Mouse (Mus musculus) macrophage (primary cell): ENCODE measurements around the gene Spc24. TPM values are rescaled to one million over a fixed set of nuclear protein-coding genes. Genes with fewer than 3 reads are reported as not detected.

Experiments
- H3K27ac ChIP-seq: fragments of 350-480 bp; formaldehyde crosslinking; 2 replicates; pipeline ENCODE4 v1.9.0; 2021
- H3K36me3 ChIP-seq: fragments of 350-480 bp; formaldehyde crosslinking; 2 replicates; pipeline ENCODE4 v1.9.0; 2021; ENCODE audit errors: inconsistent target
- H3K4me3 ChIP-seq: fragments of 350-480 bp; formaldehyde crosslinking; 2 replicates; pipeline ENCODE4 v1.9.0; 2021; ENCODE audit errors: inconsistent target
- H3K79me2 ChIP-seq: fragments of 350-480 bp; formaldehyde crosslinking; 2 replicates; pipeline ENCODE4 v1.9.0; 2021; ENCODE audit errors: inconsistent target
- WGBS: methylation state at CpG from one replicate; pipeline ENCODE4 v1.1.7; 2026; ENCODE audit warnings: inconsistent platforms; ENCODE audit not compliant: missing documents; 5-methylcytosine and 5-hydroxymethylcytosine counted together
- polyA plus RNA-seq: library from polyadenylated mRNA; stranded (reverse); fragments of 250-400 nt; gene quantifications from 3 replicates; pipeline ENCODE4 v1.2.4, GENCODE M21; 2018; ENCODE audit warnings: inconsistent platforms

Gene Spc24
- polyA plus RNA-seq, 1 experiment from 2014 or later = 3.0 TPM

- Histone ChIP-seq H3K4me3 (peak overlapping the region; percentile 91), H3K27ac (peak overlapping the region; percentile 99), H3K79me2 (peaks cover 68% of the 10 kb centered on the region), H3K36me3 (no peaks in the 10 kb centered on the region)
- 23% methylated on average over 22 of the region's 23 CpGs for WGBS
These were observed 34.6 kb downstream of the Spc24 start for GRCm38 (mm10) chr9:21725224-21726121.

GRCm38 (mm10) chr9:21724147-21724536, 36.0 kb downstream of the Spc24 start:
- Histone ChIP-seq H3K4me3 (peak overlapping the region; percentile 91), H3K36me3 (no peaks in the 10 kb centered on the region), H3K79me2 (peaks cover 55% of the 10 kb centered on the region), H3K27ac (peak overlapping the region; percentile 99)
- 1% methylated on average over 18 of the region's 18 CpGs for WGBS

- under 1% methylated on average over 47 of the region's 47 CpGs for WGBS
- peak within 1 kb of the TSS; percentile 99 for H3K27ac ChIP-seq
- peak within 1 kb of the TSS; percentile 91 for H3K4me3 ChIP-seq
- H3K36me3 ChIP-seq = no peaks in the 10 kb centered on the region
- peaks cover 49% of the 10 kb centered on the region for H3K79me2 ChIP-seq
These were observed 36.5 kb downstream of the Spc24 start, which contains the start of gene Ldlr for GRCm38 (mm10) chr9:21723377-21724146. Gene Ldlr, plus strand, starts transcription at chr9:21723483.

GRCm38 (mm10) chr9:21721036-21721435, 39.1 kb downstream of the Spc24 start:
- H3K79me2 ChIP-seq = peaks cover 24% of the 10 kb centered on the region
- H3K4me3 ChIP-seq = no peak overlapping the region
- 95% methylated on average over 2 of the region's 2 CpGs for WGBS
- H3K36me3 ChIP-seq = no peaks in the 10 kb centered on the region
- no peak overlapping the region for H3K27ac ChIP-seq

- WGBS = 76% methylated on average over 2 of the region's 2 CpGs
- Histone ChIP-seq H3K27ac (no peak overlapping the region), H3K4me3 (no peak overlapping the region), H3K79me2 (no peaks in the 10 kb centered on the region; the same call in 1 of the 2 replicates), H3K36me3 (no peaks in the 10 kb centered on the region)
These were observed 43.1 kb downstream of the Spc24 start for GRCm38 (mm10) chr9:21717015-21717414.

- Histone ChIP-seq H3K4me3 (peak overlapping the region; percentile 13; the same call in 1 of the 2 replicates), H3K36me3 (no peaks in the 10 kb centered on the region), H3K27ac (peak overlapping the region; percentile 78), H3K79me2 (no peaks in the 10 kb centered on the region; the same call in 1 of the 2 replicates)
- WGBS = 3% methylated on average over 4 of the region's 4 CpGs
These were observed 44.8 kb downstream of the Spc24 start for GRCm38 (mm10) chr9:21715298-21715697.

- 100% methylated on average over 3 of the region's 3 CpGs for WGBS
- H3K79me2 ChIP-seq = no peaks in the 10 kb centered on the region
- no peak overlapping the region for H3K4me3 ChIP-seq
- H3K36me3 ChIP-seq = no peaks in the 10 kb centered on the region
- no peak overlapping the region for H3K27ac ChIP-seq
These were observed 50.8 kb downstream of the Spc24 start for GRCm38 (mm10) chr9:21709340-21709739.

- H3K36me3 ChIP-seq = peaks cover 18% of the 10 kb centered on the region
- H3K27ac ChIP-seq = no peak overlapping the region
- WGBS = 94% methylated on average over 8 of the region's 8 CpGs
- H3K79me2 ChIP-seq = no peaks in the 10 kb centered on the region
- H3K4me3 ChIP-seq = no peak overlapping the region
These were observed 53.4 kb downstream of the Spc24 start for GRCm38 (mm10) chr9:21706586-21707265.

- Histone ChIP-seq H3K79me2 (no peaks in the 10 kb centered on the region), H3K4me3 (no peak overlapping the region), H3K36me3 (peaks cover 24% of the 10 kb centered on the region), H3K27ac (no peak overlapping the region)
- WGBS = 74% methylated on average over 3 of the region's 4 CpGs
These were observed 54.0 kb downstream of the Spc24 start for GRCm38 (mm10) chr9:21706085-21706484.

Other genes with a start within 250 kb of the Spc24 start
- 88.5 to 191 TPM (median 116 TPM) in 3 replicates for gene AB124611, start 234.1 kb downstream of the Spc24 start, polyA plus RNA-seq
- 14.6 to 27.6 TPM (median 25.0 TPM) in 3 replicates for gene Carm1, start 213.4 kb downstream of the Spc24 start, polyA plus RNA-seq
- 15.8 to 21.9 TPM (median 21.2 TPM) in 3 replicates for gene Timm29, start 167.6 kb downstream of the Spc24 start, polyA plus RNA-seq
- 6.9 to 12.2 TPM (median 7.4 TPM) in 3 replicates for gene Yipf2, start 167.5 kb downstream of the Spc24 start, polyA plus RNA-seq
- 55.9 to 76.6 TPM (median 68.5 TPM) in 3 replicates for gene Smarca4, start 144.1 kb downstream of the Spc24 start, polyA plus RNA-seq
- gene Ldlr, start 36.8 kb downstream of the Spc24 start, polyA plus RNA-seq = 29.9 to 80.2 TPM (median 62.2 TPM) in 3 replicates
- 5.1 to 8.4 TPM (median 5.6 TPM) in 3 replicates for gene Kank2, start 38.4 kb upstream of the Spc24 start, polyA plus RNA-seq
- gene Angptl8, start 75.2 kb upstream of the Spc24 start, polyA plus RNA-seq = not detected in 3 replicates
- 1.8 to 4.1 TPM (median 3.4 TPM) in 3 replicates for gene Dock6, start 92.3 kb upstream of the Spc24 start, polyA plus RNA-seq
- gene Rab3d, start 157.9 kb upstream of the Spc24 start, polyA plus RNA-seq = 12.4 to 19.7 TPM (median 16.8 TPM) in 3 replicates
- gene Ccdc159, start 167.2 kb upstream of the Spc24 start, polyA plus RNA-seq = 0.63 to 1.3 TPM (median 1.1 TPM) in 3 replicates
- gene Tmem205, start 167.3 kb upstream of the Spc24 start, polyA plus RNA-seq = 14.3 to 71.0 TPM (median 48.2 TPM) in 3 replicates
- 0.36 to 1.4 TPM (median 0.91 TPM) in 3 replicates for gene Plppr2, start 176.7 kb upstream of the Spc24 start, polyA plus RNA-seq
- gene Swsap1, start 195.5 kb upstream of the Spc24 start, polyA plus RNA-seq = 5.2 to 6.3 TPM (median 5.4 TPM) in 3 replicates
- 5.3 to 6.7 TPM (median 6.5 TPM) in 3 replicates for gene Epor, start 203.2 kb upstream of the Spc24 start, polyA plus RNA-seq
- 1.8 to 2.4 TPM (median 2.3 TPM) in 3 replicates for gene Rgl3, start 229.1 kb upstream of the Spc24 start, polyA plus RNA-seq
- 0.10 to 0.13 TPM in 2 of 3 replicates, not detected in the other for gene Ccdc151, start 242.3 kb upstream of the Spc24 start, polyA plus RNA-seq
- 72.3 to 78.4 TPM (median 76.1 TPM) in 3 replicates for gene Prkcsh, start 242.5 kb upstream of the Spc24 start, polyA plus RNA-seq